Mouse (Mus musculus): ENCODE measurements around the gene Prkar2b. TPM values are rescaled to one million over a fixed set of nuclear protein-coding genes. Genes with fewer than 3 reads are reported as not detected.

Gene Prkar2b
- polyA plus RNA-seq, 1 experiment from 2014 or later = 22.6 TPM

DNA sequence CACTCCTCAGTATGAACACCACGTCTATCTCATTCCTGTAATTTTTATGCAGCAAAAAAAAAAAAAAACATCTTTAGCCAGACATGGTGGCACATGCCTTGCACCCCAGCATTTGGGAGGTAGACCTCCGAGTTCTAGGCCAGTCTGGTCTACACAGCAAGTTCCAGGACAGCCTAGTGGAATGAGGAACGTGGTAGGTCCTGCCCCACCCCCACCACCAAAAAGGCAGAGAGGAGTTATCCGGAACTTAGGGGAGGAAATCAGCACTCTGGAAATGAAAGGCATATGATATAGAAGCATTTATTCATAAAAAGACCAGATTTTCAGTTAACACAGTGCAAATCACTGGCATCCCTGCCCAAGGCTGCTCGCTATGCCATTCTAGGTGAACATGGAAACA lies 52.4 kb downstream of the Prkar2b start:
- Histone ChIP-seq H3K27ac (ENCODE audit: low read length) (no peak overlapping the region), H3K4me1 (ENCODE audit: control insufficient read depth, insufficient read depth, low read length) (no peaks in the 10 kb centered on the region; the same call in 1 of the 2 replicates), H3K9ac (ENCODE audit: low read length) (no peak overlapping the region), H3K4me2 (ENCODE audit: low read depth, low read length) (no peak overlapping the region), H3K4me3 (replicated peaks; ENCODE audit: low read length) (no peak overlapping the region), H3K9me3 (replicated peaks; ENCODE audit: control insufficient read depth, low read length) (no peaks in the 10 kb centered on the region), H3K27me3 (ENCODE audit: control insufficient read depth, insufficient read depth, low read length) (no peaks in the 10 kb centered on the region), H3K36me3 (ENCODE audit: control insufficient read depth, insufficient read depth, low read length) (no peaks in the 10 kb centered on the region)
- 81% methylated on average over 5 of the region's 5 CpGs for WGBS
- no peak for ATAC-seq (ENCODE audit: insufficient read depth, low FRiP score)

GRCm38 (mm10) chr12:32007646-32008045 lies 53.5 kb downstream of the Prkar2b start:
- no peak for ATAC-seq (ENCODE audit: insufficient read depth, low FRiP score)
- Histone ChIP-seq H3K4me1 (ENCODE audit: control insufficient read depth, insufficient read depth, low read length) (no peaks in the 10 kb centered on the region; the same call in 1 of the 2 replicates), H3K9me3 (replicated peaks; ENCODE audit: control insufficient read depth, low read length) (no peaks in the 10 kb centered on the region), H3K27me3 (ENCODE audit: control insufficient read depth, insufficient read depth, low read length) (no peaks in the 10 kb centered on the region), H3K4me2 (ENCODE audit: low read depth, low read length) (no peak overlapping the region), H3K27ac (ENCODE audit: low read length) (no peak overlapping the region), H3K36me3 (ENCODE audit: control insufficient read depth, insufficient read depth, low read length) (no peaks in the 10 kb centered on the region), H3K4me3 (replicated peaks; ENCODE audit: low read length) (no peak overlapping the region), H3K9ac (ENCODE audit: low read length) (no peak overlapping the region)
- WGBS = 83% methylated on average over 4 of the region's 4 CpGs

DNA sequence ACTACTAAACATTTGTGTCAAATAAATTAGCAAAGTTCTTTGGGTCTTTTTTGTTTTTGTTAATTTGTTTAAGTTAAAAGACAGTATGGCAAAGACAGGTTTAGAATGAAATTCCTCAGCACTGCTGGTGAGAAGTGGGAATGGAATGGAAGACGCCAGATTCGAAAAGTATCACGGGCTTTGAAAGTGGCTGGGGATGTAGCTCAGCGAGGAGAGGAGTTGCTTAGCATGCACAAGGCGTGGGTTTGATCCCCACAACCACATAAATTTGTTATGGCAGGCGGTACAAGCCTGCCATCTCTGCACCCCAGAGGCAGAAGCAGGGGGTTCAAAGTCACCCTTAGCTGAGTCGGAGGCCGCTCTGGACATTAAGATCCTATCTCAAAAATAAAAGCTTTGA lies 54.1 kb downstream of the Prkar2b start:
- no peaks in the 10 kb centered on the region for H3K36me3 ChIP-seq (ENCODE audit: control insufficient read depth, insufficient read depth, low read length)
- no peaks in the 10 kb centered on the region for H3K9me3 ChIP-seq (replicated peaks; ENCODE audit: control insufficient read depth, low read length)
- no peak overlapping the region for H3K27ac ChIP-seq (ENCODE audit: low read length)
- no peak overlapping the region for H3K4me3 ChIP-seq (replicated peaks; ENCODE audit: low read length)
- H3K4me2 ChIP-seq (ENCODE audit: low read depth, low read length) = no peak overlapping the region
- ATAC-seq (ENCODE audit: insufficient read depth, low FRiP score) = no peak
- H3K4me1 ChIP-seq (ENCODE audit: control insufficient read depth, insufficient read depth, low read length) = no peaks in the 10 kb centered on the region; the same call in 1 of the 2 replicates
- no peak overlapping the region for H3K9ac ChIP-seq (ENCODE audit: low read length)
- H3K27me3 ChIP-seq (ENCODE audit: control insufficient read depth, insufficient read depth, low read length) = no peaks in the 10 kb centered on the region
- WGBS = 88% methylated on average over 8 of the region's 8 CpGs

GRCm38 (mm10) chr12:32006391-32006929 lies 54.6 kb downstream of the Prkar2b start:
- Histone ChIP-seq H3K4me3 (replicated peaks; ENCODE audit: low read length) (no peak overlapping the region), H3K36me3 (ENCODE audit: control insufficient read depth, insufficient read depth, low read length) (no peaks in the 10 kb centered on the region), H3K27me3 (ENCODE audit: control insufficient read depth, insufficient read depth, low read length) (no peaks in the 10 kb centered on the region), H3K4me1 (ENCODE audit: control insufficient read depth, insufficient read depth, low read length) (no peaks in the 10 kb centered on the region; the same call in 1 of the 2 replicates), H3K9ac (ENCODE audit: low read length) (no peak overlapping the region), H3K27ac (ENCODE audit: low read length) (no peak overlapping the region), H3K4me2 (ENCODE audit: low read depth, low read length) (no peak overlapping the region), H3K9me3 (replicated peaks; ENCODE audit: control insufficient read depth, low read length) (no peaks in the 10 kb centered on the region)
- ATAC-seq (ENCODE audit: insufficient read depth, low FRiP score) = no peak
- WGBS = 76% methylated on average over 10 of the region's 10 CpGs

- no peak for ATAC-seq (ENCODE audit: insufficient read depth, low FRiP score)
- no peak overlapping the region for H3K4me3 ChIP-seq (replicated peaks; ENCODE audit: low read length)
- 80% methylated on average over 7 of the region's 7 CpGs for WGBS
- H3K27me3 ChIP-seq (ENCODE audit: control insufficient read depth, insufficient read depth, low read length) = no peaks in the 10 kb centered on the region
- H3K36me3 ChIP-seq (ENCODE audit: control insufficient read depth, insufficient read depth, low read length) = no peaks in the 10 kb centered on the region
- no peak overlapping the region for H3K4me2 ChIP-seq (ENCODE audit: low read depth, low read length)
- no peak overlapping the region for H3K9ac ChIP-seq (ENCODE audit: low read length)
- no peak overlapping the region for H3K27ac ChIP-seq (ENCODE audit: low read length)
- H3K9me3 ChIP-seq (replicated peaks; ENCODE audit: control insufficient read depth, low read length) = no peaks in the 10 kb centered on the region
- peaks cover 3% of the 10 kb centered on the region for H3K4me1 ChIP-seq (ENCODE audit: control insufficient read depth, insufficient read depth, low read length)
Observed at GRCm38 (mm10) chr12:32000464-32000863, 60.6 kb downstream of the Prkar2b start.

DNA sequence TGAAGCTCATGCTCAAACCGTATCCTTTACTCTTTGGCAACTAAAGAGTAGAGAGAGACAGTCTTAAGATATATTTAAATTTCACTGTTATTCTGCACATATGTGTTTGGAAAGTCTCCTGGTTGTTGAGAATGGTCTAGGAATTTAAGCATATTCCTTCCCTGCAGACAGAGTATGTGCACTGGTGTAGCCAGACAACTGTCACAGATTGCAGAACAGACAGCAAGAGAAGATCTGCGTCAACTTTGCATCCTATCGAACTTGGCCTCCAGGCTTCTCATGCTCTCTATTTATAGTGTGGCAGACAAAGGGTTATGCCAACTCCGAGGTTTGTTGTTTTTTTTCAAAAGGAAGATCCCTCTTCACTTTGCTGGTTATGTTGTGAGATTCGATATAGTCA lies 62.4 kb downstream of the Prkar2b start:
- Histone ChIP-seq H3K9ac (ENCODE audit: low read length) (no peak overlapping the region), H3K9me3 (replicated peaks; ENCODE audit: control insufficient read depth, low read length) (no peaks in the 10 kb centered on the region), H3K27ac (ENCODE audit: low read length) (no peak overlapping the region), H3K4me1 (ENCODE audit: control insufficient read depth, insufficient read depth, low read length) (peaks cover 3% of the 10 kb centered on the region), H3K36me3 (ENCODE audit: control insufficient read depth, insufficient read depth, low read length) (no peaks in the 10 kb centered on the region), H3K4me3 (replicated peaks; ENCODE audit: low read length) (no peak overlapping the region), H3K27me3 (ENCODE audit: control insufficient read depth, insufficient read depth, low read length) (no peaks in the 10 kb centered on the region), H3K4me2 (ENCODE audit: low read depth, low read length) (no peak overlapping the region)
- ATAC-seq (ENCODE audit: insufficient read depth, low FRiP score) = no peak
- WGBS = 71% methylated on average over 5 of the region's 5 CpGs

- Histone ChIP-seq H3K27ac (ENCODE audit: low read length) (no peak overlapping the region), H3K27me3 (ENCODE audit: control insufficient read depth, insufficient read depth, low read length) (no peaks in the 10 kb centered on the region), H3K4me3 (replicated peaks; ENCODE audit: low read length) (no peak overlapping the region), H3K4me1 (ENCODE audit: control insufficient read depth, insufficient read depth, low read length) (peaks cover 3% of the 10 kb centered on the region), H3K4me2 (ENCODE audit: low read depth, low read length) (no peak overlapping the region), H3K9me3 (replicated peaks; ENCODE audit: control insufficient read depth, low read length) (no peaks in the 10 kb centered on the region), H3K9ac (ENCODE audit: low read length) (no peak overlapping the region), H3K36me3 (ENCODE audit: control insufficient read depth, insufficient read depth, low read length) (no peaks in the 10 kb centered on the region)
- WGBS = 56% methylated on average over 3 of the region's 3 CpGs
- no peak for ATAC-seq (ENCODE audit: insufficient read depth, low FRiP score)
Observed at GRCm38 (mm10) chr12:31997328-31997878, 63.7 kb downstream of the Prkar2b start.

- Histone ChIP-seq H3K9me3 (replicated peaks; ENCODE audit: control insufficient read depth, low read length) (no peaks in the 10 kb centered on the region), H3K4me2 (ENCODE audit: low read depth, low read length) (no peak overlapping the region), H3K4me3 (replicated peaks; ENCODE audit: low read length) (no peak overlapping the region), H3K27me3 (ENCODE audit: control insufficient read depth, insufficient read depth, low read length) (no peaks in the 10 kb centered on the region), H3K9ac (ENCODE audit: low read length) (no peak overlapping the region), H3K36me3 (ENCODE audit: control insufficient read depth, insufficient read depth, low read length) (no peaks in the 10 kb centered on the region), H3K27ac (ENCODE audit: low read length) (no peak overlapping the region), H3K4me1 (ENCODE audit: control insufficient read depth, insufficient read depth, low read length) (peaks cover 3% of the 10 kb centered on the region)
- ATAC-seq (ENCODE audit: insufficient read depth, low FRiP score) = peak; percentile 69; the same call in 1 of the 2 replicates
- WGBS = 46% methylated on average over 5 of the region's 5 CpGs
Observed at GRCm38 (mm10) chr12:31996877-31997276, 64.2 kb downstream of the Prkar2b start.

DNA sequence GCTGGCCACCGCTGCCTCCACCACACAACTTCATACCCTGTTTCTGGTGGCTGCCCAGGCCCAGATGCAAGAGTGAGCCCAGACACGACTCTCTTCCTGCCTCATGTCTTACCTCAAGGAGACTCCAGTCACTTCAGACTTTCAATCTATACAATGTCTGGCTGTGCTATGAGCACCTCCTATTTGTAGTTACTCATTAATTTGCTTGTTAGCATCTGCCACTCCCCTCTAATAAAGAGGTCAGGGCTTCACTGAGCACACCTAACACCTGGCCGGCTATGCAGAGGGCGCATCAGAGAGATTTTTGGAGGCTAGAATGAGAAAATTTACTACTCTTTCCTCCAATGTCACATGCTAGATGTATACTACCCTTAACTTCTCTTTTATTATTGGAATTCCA lies 70.5 kb downstream of the Prkar2b start:
- no peak overlapping the region for H3K4me2 ChIP-seq (ENCODE audit: low read depth, low read length)

More for the DNA sequence above, 70.5 kb downstream of the Prkar2b start:
- no peak overlapping the region for H3K4me3 ChIP-seq (replicated peaks; ENCODE audit: low read length)
- no peak for ATAC-seq (ENCODE audit: insufficient read depth, low FRiP score)
- H3K36me3 ChIP-seq (ENCODE audit: control insufficient read depth, insufficient read depth, low read length) = no peaks in the 10 kb centered on the region; the same call in 1 of the 2 replicates
- H3K4me1 ChIP-seq (ENCODE audit: control insufficient read depth, insufficient read depth, low read length) = no peaks in the 10 kb centered on the region
- no peaks in the 10 kb centered on the region for H3K9me3 ChIP-seq (replicated peaks; ENCODE audit: control insufficient read depth, low read length)
- H3K27me3 ChIP-seq (ENCODE audit: control insufficient read depth, insufficient read depth, low read length) = no peaks in the 10 kb centered on the region
- H3K27ac ChIP-seq (ENCODE audit: low read length) = no peak overlapping the region
- H3K9ac ChIP-seq (ENCODE audit: low read length) = no peak overlapping the region
- WGBS = 84% methylated on average over 4 of the region's 4 CpGs

All from stomach, embryonic 16.5 days (tissue).